Mouse (Mus musculus) layer of hippocampus, postnatal 10 days (tissue): ENCODE measurements around the gene Tph2. TPM values are rescaled to one million over a fixed set of nuclear protein-coding genes. Genes with fewer than 3 reads are reported as not detected.
A peak's percentile ranks its signal among the peaks of the same experiment; 100 is the strongest.
"Not testable (repeated sequence)": the region's sequence is repeated elsewhere in the genome, so short reads cannot be mapped to it uniquely, and the experiment has no call there.

Experiments
- DNase-seq, 2 experiments: peaks; one replicate each; pipeline ENCODE4 v3.0.0; 2021; ENCODE audit warnings: low spot score in 2 of 2
- long read RNA-seq: library from polyadenylated mRNA; stranded (forward); transcript quantifications from one replicate; pipeline ENCODE4 v2.0.0, GENCODE M21; 2023
- total RNA-seq, 2 experiments: library from RNA; stranded (reverse); gene quantifications; 2 replicates each; pipeline ENCODE4 v1.2.3; 2021

The Tph2 gene
- 1 to 10 TPM; 1.0 to 1.1 TPM for total RNA-seq
- long read RNA-seq, result 0 reads

GRCm38 (mm10) chr10:115184697-115185096 lies at the start of gene Tph2:
Tph2 (minus strand) TSS chr10:115185022.
- DNase-seq, result peak; percentile 84

DNA sequence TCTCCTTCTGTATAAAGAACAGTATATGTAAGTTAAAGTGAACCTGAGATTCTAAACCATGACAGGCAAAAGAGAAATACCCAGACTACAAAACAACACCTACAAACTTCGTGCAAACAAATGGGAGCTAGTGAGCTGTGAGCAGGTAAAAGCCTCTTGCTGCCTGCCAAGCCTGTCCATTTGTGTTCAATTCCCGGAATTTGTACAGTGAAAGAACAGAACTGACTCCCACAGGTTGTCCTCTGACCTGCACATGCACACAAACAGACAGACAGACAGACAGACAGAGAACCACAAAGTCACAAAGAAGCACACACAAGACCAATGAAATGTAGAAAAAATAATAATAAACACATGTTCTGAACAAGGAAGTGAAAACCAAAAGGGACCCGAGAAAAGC lies 49.0 kb upstream of the Tph2 start:
- DNase-seq, result no peak

GRCm38 (mm10) chr10:115232513-115232912 lies 47.7 kb upstream of the Tph2 start:
- no peak for DNase-seq

DNA sequence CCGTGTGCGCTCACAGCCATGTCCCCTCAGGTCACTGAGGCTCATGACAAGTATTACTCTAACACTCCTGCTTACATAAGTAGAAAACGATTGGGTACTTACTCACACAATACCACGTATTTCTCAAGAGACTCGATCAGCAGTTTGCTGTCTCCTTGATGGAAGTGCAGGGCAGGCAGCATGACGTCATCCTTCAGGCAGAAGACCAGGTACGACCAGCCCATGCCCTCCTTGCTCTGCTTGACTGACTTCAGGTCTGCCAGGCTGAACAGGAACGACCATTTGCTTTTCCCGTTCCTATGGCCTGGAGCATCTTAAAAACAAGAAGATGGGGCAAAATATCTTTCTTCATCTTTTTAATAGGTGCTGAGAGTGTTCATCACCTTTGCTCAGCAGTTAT lies 44.2 kb upstream of the Tph2 start:
- no peak for DNase-seq

DNA sequence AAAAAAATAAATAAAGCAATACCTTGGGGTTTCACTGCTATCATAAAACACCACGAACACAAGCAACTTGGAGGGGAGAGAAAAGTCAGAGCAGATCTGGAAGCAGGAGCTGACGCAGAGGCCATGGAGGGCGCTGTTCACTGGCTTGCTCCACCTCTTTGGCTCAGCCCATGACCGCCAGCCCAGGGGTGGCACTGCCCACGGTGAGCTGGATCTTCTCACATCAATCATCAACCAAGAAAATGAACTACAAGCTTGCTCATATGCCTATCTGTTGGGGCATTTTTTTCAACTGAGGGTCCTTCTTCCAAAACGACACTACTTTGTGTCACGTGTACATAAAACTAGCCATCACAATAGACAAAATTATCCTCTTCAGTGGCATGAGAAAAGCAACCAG lies 41.8 kb upstream of the Tph2 start:
- no peak for DNase-seq

GRCm38 (mm10) chr10:115223845-115224244 lies 39.0 kb upstream of the Tph2 start:
- no peak for DNase-seq

DNA sequence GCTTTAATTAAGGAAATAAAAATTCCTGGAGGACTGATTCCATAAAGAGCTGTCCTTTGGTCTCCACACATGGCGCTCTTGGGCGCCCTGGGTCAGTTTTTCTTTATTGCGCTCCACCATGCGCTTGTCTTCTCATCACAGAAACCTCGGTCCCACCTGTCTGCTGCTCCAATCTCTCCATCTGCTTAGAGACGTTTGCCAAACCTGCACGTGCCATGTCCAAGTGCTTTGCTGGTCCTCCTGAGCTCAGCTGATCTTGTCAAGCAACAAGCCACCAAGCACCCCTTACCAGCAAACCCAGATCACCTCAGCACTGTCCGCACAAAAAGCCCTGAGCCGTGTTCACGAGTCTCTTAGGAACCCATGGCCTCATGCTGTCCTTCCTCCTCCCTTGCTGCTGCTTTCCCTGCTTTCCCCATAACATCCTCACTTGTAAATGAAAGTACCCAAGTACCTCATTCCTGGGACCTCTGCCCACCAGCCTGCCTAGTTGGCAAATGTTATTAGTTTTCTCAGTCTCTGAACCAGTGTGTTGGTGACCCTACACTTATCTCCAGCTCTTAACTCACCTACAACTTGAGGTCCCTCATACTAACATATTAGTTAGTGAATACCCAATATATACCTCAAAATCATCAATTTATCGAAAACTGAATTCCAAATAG lies 28.2 kb upstream of the Tph2 start:
- DNase-seq, result no peak

DNA sequence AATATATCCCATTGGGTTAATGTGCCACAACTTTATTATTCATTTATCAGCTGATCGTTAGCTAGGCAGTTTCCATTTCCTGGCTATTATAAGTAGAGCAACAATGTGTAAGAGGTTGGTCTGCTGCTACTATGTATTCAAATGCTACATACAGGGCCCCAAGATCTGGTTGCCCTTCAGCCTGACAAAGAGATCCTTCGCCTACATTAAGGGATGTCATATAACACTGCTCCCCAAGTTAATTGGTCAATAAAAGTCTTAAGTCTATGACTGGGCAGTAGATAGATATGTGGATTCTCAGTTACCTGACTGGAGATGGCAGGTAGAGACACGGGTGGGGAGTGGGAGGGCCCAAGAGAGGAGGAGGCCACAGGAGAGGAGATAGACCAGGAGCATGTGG lies 21.0 kb upstream of the Tph2 start:
- DNase-seq, result no peak

DNA sequence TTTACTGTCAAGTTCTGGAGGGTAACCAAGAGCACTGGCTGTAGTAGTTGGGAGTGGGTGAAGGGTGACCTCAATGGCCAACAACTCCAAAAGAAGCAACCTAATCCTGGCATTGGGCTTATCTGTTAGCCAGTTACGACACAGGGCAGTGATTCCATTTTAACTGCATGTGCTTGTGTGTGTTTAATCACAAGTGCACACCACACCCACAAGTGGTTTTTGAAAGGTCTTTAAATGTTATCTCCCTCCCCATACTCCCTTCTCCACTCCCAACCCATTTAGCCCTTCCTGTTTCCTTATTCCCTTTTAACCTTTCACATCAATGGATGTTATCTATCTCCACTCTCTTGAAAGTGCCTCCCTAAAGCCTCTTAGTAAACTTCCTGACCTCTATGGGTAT lies 20.5 kb upstream of the Tph2 start:
- DNase-seq, result no peak

DNA sequence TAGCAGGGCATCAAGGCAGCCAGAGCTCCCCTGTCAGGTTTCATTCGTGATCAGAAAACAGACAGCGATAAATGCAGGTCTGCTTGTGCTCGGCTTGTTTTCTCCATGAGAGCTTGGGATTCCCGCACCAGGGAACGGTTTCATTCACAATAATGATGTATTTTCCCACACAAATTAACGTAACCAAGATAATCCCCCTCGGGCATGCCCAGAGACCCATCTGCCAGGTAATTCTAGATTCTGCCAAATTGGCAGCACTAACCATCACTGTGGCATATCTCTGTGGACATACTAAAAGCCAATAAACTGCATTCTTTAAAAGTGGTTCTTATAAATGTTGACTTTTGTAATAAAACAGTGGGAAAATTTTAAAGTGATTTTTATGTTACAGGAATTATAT lies 6.4 kb upstream of the Tph2 start:
- DNase-seq, result no peak

- no peak for DNase-seq
Observed at GRCm38 (mm10) chr10:115187390-115187789, 2.6 kb upstream of the Tph2 start.

DNA sequence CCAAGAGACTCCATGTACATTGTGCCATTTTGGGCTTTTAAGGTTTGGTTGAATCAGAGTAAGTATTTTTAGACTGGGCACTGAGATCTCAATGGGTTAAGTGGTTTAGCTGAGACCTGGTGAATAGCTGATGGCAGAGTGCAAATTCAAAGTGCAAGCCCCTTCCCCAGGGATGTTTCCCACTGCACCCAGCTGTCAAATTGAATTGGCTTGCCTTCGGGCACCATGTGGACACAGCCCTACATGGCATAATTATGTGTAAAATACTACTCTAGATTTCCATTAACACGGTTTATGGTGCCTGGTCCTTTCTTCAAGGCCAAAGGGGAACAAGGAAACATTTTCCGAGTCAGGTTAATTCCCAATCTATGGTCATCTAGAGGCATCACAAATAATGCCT lies 3.8 kb downstream of the Tph2 start:
- no peak for DNase-seq

DNA sequence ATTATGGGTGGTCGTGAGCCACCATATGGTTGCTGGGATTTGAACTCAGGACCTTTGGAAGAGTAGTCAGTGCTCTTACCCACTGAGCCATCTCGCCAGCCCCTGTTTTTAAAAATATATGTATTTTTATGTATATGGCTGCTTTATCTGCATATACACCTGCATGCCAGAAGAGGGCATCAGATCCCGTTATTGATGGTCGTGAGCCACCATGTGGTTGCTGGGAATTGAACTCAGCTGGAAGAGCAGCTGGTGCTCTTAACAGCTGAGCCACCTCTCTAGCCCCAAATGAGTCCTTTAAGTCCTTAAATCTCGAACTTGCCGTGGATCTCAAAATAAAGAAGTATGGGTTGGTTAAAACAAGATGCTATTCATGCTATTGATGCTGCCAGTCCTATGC lies 6.8 kb downstream of the Tph2 start:
- not testable (repeated sequence) for DNase-seq

DNA sequence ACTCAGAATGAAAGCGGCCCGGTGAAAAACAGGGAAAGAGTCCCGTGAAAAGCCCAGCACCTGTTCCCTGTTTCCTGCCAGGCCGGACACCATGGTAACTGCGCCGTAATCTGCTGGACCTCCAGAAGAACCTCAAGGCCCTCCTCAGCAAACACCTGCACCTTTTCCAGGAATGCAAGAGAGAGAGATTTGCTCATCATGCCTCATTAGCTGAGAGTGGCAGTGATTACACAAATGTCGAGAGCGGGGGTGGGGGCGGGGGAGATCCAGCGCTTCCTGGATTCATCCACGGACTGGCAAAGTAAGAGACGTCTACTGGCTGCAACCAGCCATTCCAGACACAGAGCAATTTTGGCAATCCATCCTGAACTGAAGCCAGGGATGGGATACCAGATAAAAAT lies 9.2 kb downstream of the Tph2 start:
- peak; percentile 36 to 52 for DNase-seq

DNA sequence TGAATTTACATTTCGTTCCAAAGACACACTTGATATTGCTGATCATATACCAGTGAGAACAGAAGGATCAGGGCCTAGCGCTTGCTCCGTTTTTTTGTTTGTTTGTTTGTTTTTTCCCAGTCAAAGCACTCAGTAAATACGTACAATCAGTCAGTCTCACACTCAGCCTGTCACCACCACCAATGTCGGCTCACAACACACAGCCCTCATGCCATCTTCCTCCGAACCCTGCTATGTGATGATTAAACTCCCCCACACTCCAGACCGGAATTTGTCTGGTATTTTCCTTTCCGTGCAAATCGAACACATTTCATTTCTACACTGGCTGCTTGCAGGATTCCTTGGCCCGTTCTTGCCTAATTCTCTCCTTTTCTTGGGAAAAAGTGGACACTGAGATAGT lies 11.5 kb downstream of the Tph2 start:
- DNase-seq, result no peak

GRCm38 (mm10) chr10:115171351-115171818 lies 13.4 kb downstream of the Tph2 start:
- DNase-seq, result peak in 1 of 2 experiments; percentile 43

DNA sequence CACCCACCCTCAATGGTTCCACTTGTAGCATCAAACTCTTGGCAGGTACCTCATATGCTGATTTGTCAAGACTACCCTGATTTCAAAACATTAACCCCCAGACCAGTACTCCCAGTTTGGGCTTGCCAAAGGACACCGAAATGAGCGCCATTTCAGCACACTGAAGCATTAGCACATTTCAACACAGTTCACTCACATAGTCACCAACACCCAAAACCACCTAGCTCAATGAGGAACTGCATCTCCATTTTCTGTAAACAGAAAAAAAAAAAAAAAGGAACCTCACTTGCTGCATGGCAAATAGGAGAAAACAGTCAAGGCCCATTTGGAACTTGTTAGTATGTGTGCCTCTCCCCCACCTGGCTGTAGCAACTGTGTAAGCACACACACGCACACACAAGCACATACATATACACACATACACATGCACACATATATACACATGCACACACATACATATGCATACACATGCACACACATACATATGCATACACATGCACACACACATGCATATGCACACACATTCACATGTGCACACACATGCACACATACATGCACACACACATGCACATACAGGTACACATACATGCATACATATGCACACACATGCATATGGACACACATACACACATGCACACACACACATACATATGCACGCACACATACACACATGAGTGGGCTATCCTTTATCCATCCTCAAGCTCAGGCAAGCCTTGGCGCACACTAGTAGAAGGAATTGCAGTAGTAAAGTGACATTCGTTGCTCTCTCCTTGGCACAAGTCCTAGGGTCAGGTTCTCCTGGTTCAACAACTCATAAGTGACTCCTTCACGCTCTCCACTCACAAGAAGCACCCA lies 14.1 kb downstream of the Tph2 start:
- no peak for DNase-seq

DNA sequence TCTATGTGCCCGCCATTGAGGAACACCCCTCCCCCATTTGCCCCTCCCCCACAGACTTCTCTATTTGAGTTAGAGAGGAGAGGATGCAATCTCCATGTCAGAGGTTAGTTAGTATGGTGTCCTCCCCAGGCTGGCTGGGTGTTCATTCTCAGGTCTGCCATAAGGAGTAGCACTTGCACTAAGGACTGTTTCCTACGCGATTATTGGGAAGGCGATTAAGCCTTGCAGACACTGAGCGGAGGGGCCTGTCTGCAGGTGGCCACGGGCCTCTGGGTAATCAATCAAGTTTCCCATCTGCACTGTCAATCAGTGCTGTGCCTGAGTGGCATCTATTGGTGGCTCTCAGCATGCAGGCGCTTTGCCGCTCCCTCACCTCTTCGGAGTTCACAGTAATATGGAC lies 15.4 kb downstream of the Tph2 start:
- DNase-seq, result no peak

DNA sequence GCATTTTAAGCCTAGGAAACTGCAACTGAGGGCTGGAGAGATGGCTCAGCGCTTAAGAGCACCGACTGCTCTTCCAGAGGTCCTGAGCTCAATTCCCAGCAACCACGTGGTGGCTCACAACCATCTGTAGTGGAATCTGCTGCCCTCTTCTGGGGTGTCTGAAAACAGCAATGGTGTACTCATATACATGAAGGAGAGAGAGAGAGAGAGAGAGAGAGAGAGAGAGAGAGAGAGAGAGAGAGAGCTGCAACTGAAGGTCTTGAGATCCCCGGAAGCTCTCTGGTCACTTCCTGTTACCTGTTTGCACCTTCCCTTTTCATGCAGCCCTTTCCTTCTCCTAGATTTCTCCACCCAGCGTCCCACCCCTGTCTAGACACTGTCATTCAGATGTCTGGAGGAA lies 24.5 kb downstream of the Tph2 start:
- DNase-seq, result no peak

DNA sequence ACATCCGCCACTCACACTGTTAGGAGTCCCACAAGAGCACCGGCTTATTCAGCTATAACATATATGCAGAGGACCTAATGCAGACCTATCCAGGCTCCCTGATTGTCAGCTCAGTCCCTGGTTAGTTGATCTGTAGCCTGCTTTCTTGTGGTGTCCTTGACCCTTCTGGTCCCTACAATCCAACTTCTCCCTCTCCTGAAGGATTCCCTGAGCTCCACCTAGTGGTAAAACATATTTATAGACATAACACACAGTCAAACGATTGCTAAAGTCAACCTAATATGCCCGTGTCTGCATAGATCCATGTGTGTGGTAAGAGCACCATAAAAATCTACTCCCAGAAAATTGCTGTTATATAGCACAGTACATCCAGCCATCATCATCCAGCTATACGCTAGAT lies 37.5 kb downstream of the Tph2 start:
- peak; percentile 9 to 15 for DNase-seq

- DNase-seq, result no peak
Observed at GRCm38 (mm10) chr10:115146257-115146898, 38.4 kb downstream of the Tph2 start.

DNA sequence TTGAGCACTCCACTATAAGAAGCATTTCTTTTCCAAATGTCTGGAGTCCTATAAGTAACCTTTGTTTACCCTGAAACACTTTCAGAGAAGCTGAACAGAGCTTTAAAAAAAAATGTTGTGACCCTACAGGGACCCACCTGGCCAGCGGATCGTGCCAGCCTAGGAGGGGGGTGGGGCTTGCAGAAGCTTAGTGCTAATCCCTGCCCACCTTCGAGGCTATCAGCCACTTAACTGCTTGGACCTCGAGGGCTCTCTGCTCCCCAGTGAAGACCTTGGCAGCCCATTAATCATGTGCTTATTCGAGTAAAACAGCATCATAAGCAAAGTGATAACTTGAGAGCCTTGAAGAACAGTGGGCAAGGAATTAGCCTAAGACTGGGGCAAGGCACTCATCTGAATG lies 40.3 kb downstream of the Tph2 start:
- DNase-seq, result no peak
